Mouse (Mus musculus): ENCODE results near the gene Ces1e. TPM values are rescaled to one million over a fixed set of nuclear protein-coding genes. Genes with fewer than 3 reads are reported as not detected.
"Not testable (repeated sequence)": the region's sequence is repeated elsewhere in the genome, so short reads cannot be mapped to it uniquely, and the experiment has no call there.

The Ces1e gene
- not detected in 2 replicates for total RNA-seq (2021)
- long read RNA-seq, transcript Ces1e-203 (14 exons, 1,883 nt) = minor isoform, 27 of 76 reads
- long read RNA-seq, transcript Ces1e-201 (14 exons, 2,073 nt) = major isoform, 38 of 76 reads
- long read RNA-seq, partial matches to known transcripts = 3 of 76 reads
- long read RNA-seq, other reads (novel, unspliced or antisense) = 8 of 76 reads

- no peak for DNase-seq
Measured at GRCm38 (mm10) chr8:93229446-93229845, at the start of gene Ces1e. Gene Ces1e, minus strand, starts transcription at chr8:93229619.

- no peak for DNase-seq
Measured at GRCm38 (mm10) chr8:93278176-93278805, 48.9 kb upstream of the Ces1e start.

- no peak for DNase-seq
Measured at GRCm38 (mm10) chr8:93274609-93275008, 45.2 kb upstream of the Ces1e start.

GRCm38 (mm10) chr8:93273321-93273720 is 43.9 kb upstream of the Ces1e start:
- peak; percentile 6 for DNase-seq

GRCm38 (mm10) chr8:93272686-93273085 is 43.3 kb upstream of the Ces1e start:
- peak; percentile 66 for DNase-seq

- DNase-seq = no peak
Measured at GRCm38 (mm10) chr8:93261436-93261835, 32.0 kb upstream of the Ces1e start.

GRCm38 (mm10) chr8:93252400-93252925 is 23.0 kb upstream of the Ces1e start:
- DNase-seq = no peak

GRCm38 (mm10) chr8:93246057-93246456 is 16.6 kb upstream of the Ces1e start:
- DNase-seq = no peak

GRCm38 (mm10) chr8:93239884-93240283 is 10.5 kb upstream of the Ces1e start:
- DNase-seq = no peak

- DNase-seq = no peak
Measured at GRCm38 (mm10) chr8:93235681-93236080, 6.3 kb upstream of the Ces1e start.

- DNase-seq = peak; percentile 12
Measured at GRCm38 (mm10) chr8:93234706-93235105, 5.3 kb upstream of the Ces1e start.

- no peak for DNase-seq
Measured at GRCm38 (mm10) chr8:93234068-93234467, 4.6 kb upstream of the Ces1e start.

- no peak for DNase-seq
Measured at GRCm38 (mm10) chr8:93228673-93229370, 597 bp downstream of the Ces1e start.

- not testable (repeated sequence) for DNase-seq
Measured at GRCm38 (mm10) chr8:93226471-93226870, 2.9 kb downstream of the Ces1e start.

GRCm38 (mm10) chr8:93221896-93222295 is 7.5 kb downstream of the Ces1e start:
- no peak for DNase-seq

- DNase-seq = no peak
Measured at GRCm38 (mm10) chr8:93217867-93218266, 11.6 kb downstream of the Ces1e start.

- no peak for DNase-seq
Measured at GRCm38 (mm10) chr8:93217375-93217774, 12.0 kb downstream of the Ces1e start.

- peak; percentile 27 for DNase-seq
Measured at GRCm38 (mm10) chr8:93211091-93211490, 18.3 kb downstream of the Ces1e start.

GRCm38 (mm10) chr8:93199146-93199545 is 30.3 kb downstream of the Ces1e start:
- DNase-seq = not testable (repeated sequence)

- peak; percentile 3 for DNase-seq
Measured at GRCm38 (mm10) chr8:93197685-93198525, 31.5 kb downstream of the Ces1e start, which contains the start of gene Ces1d. Gene Ces1d, minus strand, starts transcription at chr8:93197838.

GRCm38 (mm10) chr8:93196436-93196835 is 33.0 kb downstream of the Ces1e start:
- DNase-seq = no peak

GRCm38 (mm10) chr8:93180581-93181129 is 48.8 kb downstream of the Ces1e start:
- DNase-seq = no peak

All from adrenal gland, postnatal 25 days (tissue).